Mouse (Mus musculus): Measurements from ENCODE around the gene Spock1. TPM values are rescaled to one million over a fixed set of nuclear protein-coding genes. Genes with fewer than 3 reads are reported as not detected.

The Spock1 gene
- polyA plus RNA-seq, 1 experiment from 2014 or later: 0.49 TPM

DNA sequence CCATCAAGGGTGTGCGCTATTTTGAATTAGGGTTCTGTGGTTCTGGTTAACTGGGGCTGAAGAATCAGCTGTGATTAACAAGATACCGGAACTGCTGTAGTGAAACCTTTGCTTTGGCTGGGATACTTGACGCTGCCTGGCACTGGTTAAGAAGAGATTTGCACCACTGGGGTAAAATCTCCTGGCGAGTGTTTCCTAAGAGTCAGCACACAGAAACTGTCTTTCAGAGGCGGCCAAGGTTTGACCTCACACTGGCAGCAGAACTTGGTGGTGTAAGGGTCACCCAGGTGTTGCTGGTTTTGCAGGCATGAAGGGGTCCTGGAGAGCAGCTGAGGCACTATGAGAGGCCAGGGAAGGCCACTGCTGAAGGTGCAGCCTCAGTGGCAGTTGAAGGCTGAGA, 489.4 kb downstream of the Spock1 start:
- Histone ChIP-seq H3K27me3 (ENCODE audit: insufficient read depth, low read length) (no peaks in the 10 kb centered on the region), H3K4me1 (replicated peaks; ENCODE audit: insufficient read depth, low read length) (no peaks in the 10 kb centered on the region), H3K9me3 (replicated peaks; ENCODE audit: low read length) (no peaks in the 10 kb centered on the region), H3K27ac (no peak overlapping the region), H3K36me3 (ENCODE audit: insufficient read depth, low read length) (no peaks in the 10 kb centered on the region), H3K9ac (ENCODE audit: low read depth, low read length) (no peak overlapping the region), H3K4me3 (replicated peaks; ENCODE audit: low read depth, low read length) (no peak overlapping the region), H3K4me2 (ENCODE audit: low read length) (no peak overlapping the region)
- no peak for TF ChIP-seq CTCF (IDR thresholded peaks at IDR 0.05; ENCODE audit: low read depth)
- DNase-seq (ENCODE audit: low spot score) (no peak), ATAC-seq (replicated peaks; ENCODE audit: low FRiP score, low read depth) (no peak)
- WGBS: 89% methylated on average over 5 of the region's 5 CpGs

DNA sequence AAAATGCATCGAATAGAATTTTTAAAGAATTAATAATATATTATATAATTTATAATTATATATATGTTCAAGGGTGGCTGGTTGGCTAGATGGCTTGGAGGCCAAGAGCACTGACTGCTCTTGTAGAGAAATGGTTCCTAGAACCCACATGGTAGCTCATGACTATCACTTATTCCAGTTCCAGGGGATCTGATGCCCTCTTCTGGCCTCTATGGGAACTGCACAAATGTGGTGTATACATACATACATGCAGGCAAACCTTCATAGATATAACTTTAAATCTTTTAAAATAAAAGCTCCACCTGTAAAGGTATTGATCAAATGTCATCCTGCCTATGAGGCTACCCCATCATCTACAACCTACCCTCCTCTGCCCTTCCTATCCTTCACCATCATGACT, 493.4 kb downstream of the Spock1 start:
- 96% methylated on average over 1 of the region's 1 CpGs for WGBS
- DNase-seq (ENCODE audit: low spot score): no peak

DNA sequence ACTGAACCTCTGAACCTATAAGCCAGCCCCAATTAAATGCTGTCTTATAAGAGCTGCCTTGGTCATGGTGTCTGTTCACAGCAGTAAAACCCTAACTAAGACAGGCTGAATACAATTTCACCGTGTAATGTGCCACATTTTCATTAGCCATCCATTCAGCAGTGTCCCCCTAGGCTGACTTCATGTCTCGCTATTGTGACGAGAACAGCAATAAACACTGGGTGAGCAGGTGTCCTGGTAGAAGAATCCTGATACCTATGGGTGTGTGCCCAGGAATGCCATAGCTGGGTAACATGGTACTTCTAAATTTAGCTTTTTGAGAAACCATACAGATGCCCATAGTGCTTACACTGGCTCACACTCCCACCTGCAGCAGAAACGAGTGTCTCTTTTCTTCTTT, 500.5 kb downstream of the Spock1 start:
- H3K36me3 ChIP-seq (ENCODE audit: insufficient read depth, low read length): no peaks in the 10 kb centered on the region
- no peaks in the 10 kb centered on the region for H3K9me3 ChIP-seq (replicated peaks; ENCODE audit: low read length)
- WGBS: 84% methylated on average over 4 of the region's 4 CpGs
- no peaks in the 10 kb centered on the region for H3K4me1 ChIP-seq (replicated peaks; ENCODE audit: insufficient read depth, low read length)
- no peak overlapping the region for H3K4me3 ChIP-seq (replicated peaks; ENCODE audit: low read depth, low read length)
- no peak overlapping the region for H3K9ac ChIP-seq (ENCODE audit: low read depth, low read length)
- H3K4me2 ChIP-seq (ENCODE audit: low read length): no peak overlapping the region
- ATAC-seq (replicated peaks; ENCODE audit: low FRiP score, low read depth) (no peak), DNase-seq (ENCODE audit: low spot score) (no peak)
- H3K27ac ChIP-seq: no peak overlapping the region
- H3K27me3 ChIP-seq (ENCODE audit: insufficient read depth, low read length): no peaks in the 10 kb centered on the region
- no peak for TF ChIP-seq CTCF (IDR thresholded peaks at IDR 0.05; ENCODE audit: low read depth)

More for the DNA sequence above, 493.4 kb downstream of the Spock1 start:
- Histone ChIP-seq H3K4me2 (ENCODE audit: low read length) (no peak overlapping the region), H3K9ac (ENCODE audit: low read depth, low read length) (no peak overlapping the region), H3K27ac (no peak overlapping the region), H3K4me1 (replicated peaks; ENCODE audit: insufficient read depth, low read length) (no peaks in the 10 kb centered on the region), H3K4me3 (replicated peaks; ENCODE audit: low read depth, low read length) (no peak overlapping the region), H3K36me3 (ENCODE audit: insufficient read depth, low read length) (no peaks in the 10 kb centered on the region), H3K9me3 (replicated peaks; ENCODE audit: low read length) (no peaks in the 10 kb centered on the region), H3K27me3 (ENCODE audit: insufficient read depth, low read length) (no peaks in the 10 kb centered on the region)
- TF ChIP-seq CTCF (IDR thresholded peaks at IDR 0.05; ENCODE audit: low read depth): peak; percentile 23; the same call in 1 of the 2 replicates
- ATAC-seq (replicated peaks; ENCODE audit: low FRiP score, low read depth): no peak

DNA sequence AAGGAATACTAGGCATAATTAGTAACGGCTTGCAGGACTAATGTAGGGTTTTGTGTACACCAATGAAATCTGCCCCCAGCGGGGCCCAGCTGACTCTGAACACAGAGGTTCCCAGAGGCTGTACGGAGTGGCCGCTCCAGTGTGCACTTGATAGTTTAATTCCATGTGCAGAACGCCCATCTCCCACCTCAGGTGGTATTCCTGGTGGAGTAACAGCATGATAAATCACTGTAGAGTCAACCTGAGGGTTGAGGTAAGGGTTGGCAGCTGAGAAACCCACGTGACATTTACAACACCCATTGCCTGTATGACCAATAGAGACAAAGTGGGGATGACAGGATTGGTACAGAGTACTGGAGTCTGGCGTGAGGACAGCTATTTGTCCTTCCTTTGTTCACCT, 505.7 kb downstream of the Spock1 start:
- Histone ChIP-seq H3K4me3 (replicated peaks; ENCODE audit: low read depth, low read length) (no peak overlapping the region), H3K27ac (no peak overlapping the region), H3K4me2 (ENCODE audit: low read length) (no peak overlapping the region), H3K36me3 (ENCODE audit: insufficient read depth, low read length) (no peaks in the 10 kb centered on the region), H3K9me3 (replicated peaks; ENCODE audit: low read length) (no peaks in the 10 kb centered on the region), H3K4me1 (replicated peaks; ENCODE audit: insufficient read depth, low read length) (no peaks in the 10 kb centered on the region), H3K27me3 (ENCODE audit: insufficient read depth, low read length) (no peaks in the 10 kb centered on the region), H3K9ac (ENCODE audit: low read depth, low read length) (no peak overlapping the region)
- ATAC-seq (replicated peaks; ENCODE audit: low FRiP score, low read depth): no peak
- no peak for DNase-seq (ENCODE audit: low spot score)
- WGBS: 80% methylated on average over 7 of the region's 7 CpGs
- TF ChIP-seq CTCF (IDR thresholded peaks at IDR 0.05; ENCODE audit: low read depth): no peak

DNA sequence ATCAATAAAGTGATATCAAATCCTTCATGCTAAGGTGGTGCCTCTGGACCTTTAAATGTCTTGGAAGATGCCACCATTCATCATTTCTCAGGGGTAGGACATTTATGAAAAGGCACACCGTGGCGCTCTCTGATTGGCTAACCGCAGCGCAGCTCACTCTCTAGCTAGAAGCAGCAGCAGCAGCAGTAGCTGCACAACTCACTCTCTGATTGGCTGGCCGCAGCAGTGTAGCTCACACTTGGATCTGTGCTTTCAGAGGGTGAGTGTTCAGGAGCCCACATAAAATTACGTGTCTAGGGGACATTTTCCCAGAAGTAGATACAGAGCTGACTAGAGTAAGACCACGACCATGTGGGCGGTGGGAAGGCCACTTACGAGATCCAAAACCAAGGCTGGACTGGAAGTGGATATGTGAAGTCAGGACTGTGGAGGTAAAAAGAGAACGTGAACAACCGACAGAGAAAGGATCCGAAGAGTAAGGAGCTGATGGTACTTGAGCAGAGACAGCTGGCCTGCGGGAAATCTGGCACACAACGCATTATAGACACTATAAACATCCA, 535.9 kb downstream of the Spock1 start:
- no peak overlapping the region for H3K27ac ChIP-seq
- no peaks in the 10 kb centered on the region for H3K36me3 ChIP-seq (ENCODE audit: insufficient read depth, low read length)
- 82% methylated on average over 14 of the region's 14 CpGs for WGBS
- H3K4me1 ChIP-seq (replicated peaks; ENCODE audit: insufficient read depth, low read length): no peaks in the 10 kb centered on the region
- H3K27me3 ChIP-seq (ENCODE audit: insufficient read depth, low read length): no peaks in the 10 kb centered on the region
- H3K4me2 ChIP-seq (ENCODE audit: low read length): no peak overlapping the region
- H3K9me3 ChIP-seq (replicated peaks; ENCODE audit: low read length): no peaks in the 10 kb centered on the region
- H3K9ac ChIP-seq (ENCODE audit: low read depth, low read length): no peak overlapping the region
- TF ChIP-seq CTCF (IDR thresholded peaks at IDR 0.05; ENCODE audit: low read depth): no peak
- no peak for DNase-seq (ENCODE audit: low spot score)
- no peak for ATAC-seq (replicated peaks; ENCODE audit: low FRiP score, low read depth)
- H3K4me3 ChIP-seq (replicated peaks; ENCODE audit: low read depth, low read length): no peak overlapping the region

Other genes with a start within 250 kb of the Spock1 start
- 10.7 and 12.3 TPM in 2 replicates for gene Klhl3, start 205.3 kb upstream of the Spock1 start, polyA plus RNA-seq (2015; fragmentation: Nextera tagmentation; extraction: Ambion mirVana)
- 54.7 and 54.8 TPM in 2 replicates for gene Hnrnpa0, start 220.2 kb upstream of the Spock1 start, polyA plus RNA-seq (2015; fragmentation: Nextera tagmentation; extraction: Ambion mirVana)
- 48.5 and 48.7 TPM in 2 replicates for gene Idnk, start 249.3 kb upstream of the Spock1 start, polyA plus RNA-seq (2015; fragmentation: Nextera tagmentation; extraction: Ambion mirVana)

All from kidney, postnatal 0 days (tissue).